Mouse (Mus musculus) fat pad, adult 2 months (tissue): ENCODE measurements around the gene Emb.

Source experiments
- DNase-seq: peaks from one replicate; pipeline ENCODE4 v3.0.0-alpha.2; 2011; ENCODE audit warnings: low read depth, low spot score; ENCODE audit errors: extremely low read depth

The Emb gene

DNA sequence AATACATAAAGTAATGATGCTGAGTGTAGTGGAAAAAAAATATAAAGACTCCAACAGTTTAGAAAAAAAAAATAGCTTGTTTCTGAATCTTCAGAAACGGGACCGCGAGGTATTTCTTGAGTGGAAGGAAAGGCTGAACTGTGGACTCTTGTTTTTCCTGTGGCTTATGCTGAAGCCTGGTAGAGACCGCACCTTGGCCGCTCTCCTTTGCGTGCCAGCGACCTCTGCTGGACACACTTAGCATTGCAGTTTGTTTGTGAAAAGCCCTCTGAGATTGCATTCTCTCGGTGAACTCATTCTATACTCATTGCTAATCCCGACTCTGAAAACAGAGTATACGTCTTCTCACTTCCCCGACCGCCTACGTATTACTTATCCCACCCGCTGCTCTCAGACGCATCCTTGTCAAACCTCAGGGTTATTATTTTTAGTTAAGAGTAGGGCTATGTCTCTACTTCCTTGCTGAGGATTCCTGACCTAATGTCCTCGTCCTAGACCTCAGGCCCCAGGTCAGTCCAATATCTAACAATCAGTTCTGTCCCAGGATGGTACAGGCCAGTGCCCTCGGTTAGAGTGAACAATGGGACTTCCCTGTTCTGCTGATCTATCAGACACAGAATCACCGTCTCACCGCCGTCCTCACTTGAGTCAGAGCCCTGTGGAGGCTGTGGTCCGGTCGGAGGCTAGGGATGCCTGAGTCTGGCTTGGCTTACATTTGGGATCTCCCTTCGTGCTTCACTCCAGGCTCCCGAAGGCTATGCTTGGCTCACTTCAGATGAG lies 103.3 kb downstream of the Emb start:
- DNase-seq, result no peak
